Mouse (Mus musculus) left cerebral cortex, adult 9 months (tissue): ENCODE results near the gene Lrrc17.
"Not testable (repeated sequence)": the region's sequence is repeated elsewhere in the genome, so short reads cannot be mapped to it uniquely, and the experiment has no call there.

Experiments
- DNase-seq, 2 experiments: peaks; one replicate each; pipeline ENCODE4 v3.0.0; 2022; ENCODE audit warnings: low spot score in 2 of 2

Gene Lrrc17

DNA sequence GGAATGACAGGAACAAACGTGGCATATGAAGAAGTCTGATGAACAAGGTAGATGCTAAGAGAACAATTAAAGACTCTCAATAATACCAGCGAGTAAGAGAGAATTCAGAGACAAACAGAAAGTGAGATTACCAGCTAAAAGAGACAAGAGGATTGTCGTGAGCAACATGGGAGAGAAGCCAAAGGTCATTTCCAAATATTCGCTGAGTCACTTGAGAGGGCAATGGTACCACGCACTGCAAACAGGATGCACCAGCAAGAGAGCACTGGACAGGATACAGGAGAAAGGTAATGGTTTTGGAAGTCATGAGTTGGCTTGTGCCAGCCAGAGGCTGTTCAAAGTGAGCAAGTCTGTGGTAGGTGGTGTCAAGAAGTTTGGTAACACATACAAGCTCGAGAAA is 62.6 kb downstream of the Lrrc17 start:
- no peak for DNase-seq

- DNase-seq = peak; percentile 35 to 53
Observed at GRCm38 (mm10) chr5:21608311-21609304, 65.2 kb downstream of the Lrrc17 start.

DNA sequence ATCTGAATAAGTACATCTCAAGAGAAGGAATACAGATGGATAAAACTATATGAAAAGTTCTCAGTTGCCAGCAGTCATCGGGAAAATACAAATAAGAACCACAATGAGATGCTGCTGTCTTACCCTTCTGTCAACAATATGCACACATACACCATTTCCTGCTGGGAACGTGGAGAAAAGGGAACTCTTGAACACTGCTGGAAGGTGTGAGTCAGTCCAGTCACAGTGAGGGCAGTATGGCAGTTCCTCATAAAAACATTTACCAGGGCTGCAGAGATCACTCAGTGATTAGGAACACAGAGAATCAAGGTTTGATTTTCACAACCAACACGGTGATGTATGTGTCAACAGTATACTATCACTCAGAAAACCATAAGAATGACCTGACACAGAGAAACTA is 67.6 kb downstream of the Lrrc17 start:
- DNase-seq = no peak

GRCm38 (mm10) chr5:21614299-21614698 is 70.9 kb downstream of the Lrrc17 start:
- not testable (repeated sequence) for DNase-seq

- DNase-seq = no peak
Observed at GRCm38 (mm10) chr5:21616450-21617009, 73.2 kb downstream of the Lrrc17 start.
